Mouse (Mus musculus): ENCODE measurements around the gene Tecr. TPM values are rescaled to one million over a fixed set of nuclear protein-coding genes. Genes with fewer than 3 reads are reported as not detected.

The Tecr gene
- polyA plus RNA-seq, 1 experiment from 2014 or later, result 531 TPM

- H3K36me3 ChIP-seq (ENCODE audit: control insufficient read depth, insufficient read depth, low read length), result peaks cover 17% of the 10 kb centered on the region
- H3K9me3 ChIP-seq (replicated peaks; ENCODE audit: control insufficient read depth, low read length), result no peaks in the 10 kb centered on the region
- no peak overlapping the region for H3K9ac ChIP-seq (ENCODE audit: low read depth, low read length)
- 74% methylated on average over 4 of the region's 4 CpGs for WGBS (ENCODE audit: insufficient replicate concordance)
- no peak for ATAC-seq (replicated peaks; ENCODE audit: insufficient number of reproducible peaks, low FRiP score, low TSS enrichment)
- peaks cover 23% of the 10 kb centered on the region for H3K4me1 ChIP-seq (ENCODE audit: control insufficient read depth, insufficient read depth, low read length)
- no peak overlapping the region for H3K27ac ChIP-seq (ENCODE audit: low read depth, low read length)
- no peak overlapping the region for H3K4me2 ChIP-seq
- H3K27me3 ChIP-seq (ENCODE audit: control insufficient read depth, insufficient read depth, low read length), result no peaks in the 10 kb centered on the region
- H3K4me3 ChIP-seq (ENCODE audit: low read depth, low read length), result no peak overlapping the region
These were observed 38.6 kb downstream of the Tecr start for GRCm38 (mm10) chr8:83569165-83569564.

- H3K4me1 ChIP-seq (ENCODE audit: control insufficient read depth, insufficient read depth, low read length), result peaks cover 19% of the 10 kb centered on the region
- H3K4me2 ChIP-seq, result no peak overlapping the region; the same call in 1 of the 2 replicates
- peaks cover 17% of the 10 kb centered on the region for H3K36me3 ChIP-seq (ENCODE audit: control insufficient read depth, insufficient read depth, low read length)
- no peak for ATAC-seq (replicated peaks; ENCODE audit: insufficient number of reproducible peaks, low FRiP score, low TSS enrichment)
- H3K9ac ChIP-seq (ENCODE audit: low read depth, low read length), result no peak overlapping the region
- WGBS (ENCODE audit: insufficient replicate concordance), result 74% methylated on average over 5 of the region's 5 CpGs
- no peaks in the 10 kb centered on the region for H3K9me3 ChIP-seq (replicated peaks; ENCODE audit: control insufficient read depth, low read length)
- H3K27ac ChIP-seq (ENCODE audit: low read depth, low read length), result no peak overlapping the region
- no peak overlapping the region for H3K4me3 ChIP-seq (ENCODE audit: low read depth, low read length)
- no peaks in the 10 kb centered on the region for H3K27me3 ChIP-seq (ENCODE audit: control insufficient read depth, insufficient read depth, low read length)
These were observed 39.0 kb downstream of the Tecr start for GRCm38 (mm10) chr8:83568755-83569154.

GRCm38 (mm10) chr8:83568128-83568527, 39.6 kb downstream of the Tecr start:
- H3K9me3 ChIP-seq (replicated peaks; ENCODE audit: control insufficient read depth, low read length), result no peaks in the 10 kb centered on the region
- peaks cover 16% of the 10 kb centered on the region for H3K36me3 ChIP-seq (ENCODE audit: control insufficient read depth, insufficient read depth, low read length)
- H3K9ac ChIP-seq (ENCODE audit: low read depth, low read length), result no peak overlapping the region
- peaks cover 13% of the 10 kb centered on the region for H3K4me1 ChIP-seq (ENCODE audit: control insufficient read depth, insufficient read depth, low read length)
- no peaks in the 10 kb centered on the region for H3K27me3 ChIP-seq (ENCODE audit: control insufficient read depth, insufficient read depth, low read length)
- no peak for ATAC-seq (replicated peaks; ENCODE audit: insufficient number of reproducible peaks, low FRiP score, low TSS enrichment)
- H3K4me2 ChIP-seq, result no peak overlapping the region; the same call in 1 of the 2 replicates
- H3K4me3 ChIP-seq (ENCODE audit: low read depth, low read length), result no peak overlapping the region
- no peak overlapping the region for H3K27ac ChIP-seq (ENCODE audit: low read depth, low read length)
- WGBS (ENCODE audit: insufficient replicate concordance), result 72% methylated on average over 5 of the region's 5 CpGs

- H3K4me3 ChIP-seq (ENCODE audit: low read depth, low read length), result peak overlapping the region; percentile 82
- peaks cover 12% of the 10 kb centered on the region for H3K4me1 ChIP-seq (ENCODE audit: control insufficient read depth, insufficient read depth, low read length)
- no peaks in the 10 kb centered on the region for H3K9me3 ChIP-seq (replicated peaks; ENCODE audit: control insufficient read depth, low read length)
- no peak for ATAC-seq (replicated peaks; ENCODE audit: insufficient number of reproducible peaks, low FRiP score, low TSS enrichment)
- H3K27ac ChIP-seq (ENCODE audit: low read depth, low read length), result no peak overlapping the region
- no peaks in the 10 kb centered on the region for H3K27me3 ChIP-seq (ENCODE audit: control insufficient read depth, insufficient read depth, low read length)
- H3K36me3 ChIP-seq (ENCODE audit: control insufficient read depth, insufficient read depth, low read length), result peaks cover 15% of the 10 kb centered on the region
- H3K4me2 ChIP-seq, result peak overlapping the region; percentile 93
- peak overlapping the region; percentile 84 for H3K9ac ChIP-seq (ENCODE audit: low read depth, low read length)
- 52% methylated on average over 3 of the region's 3 CpGs for WGBS (ENCODE audit: insufficient replicate concordance)
These were observed 40.1 kb downstream of the Tecr start for GRCm38 (mm10) chr8:83567668-83568067.

- Histone ChIP-seq H3K27me3 (ENCODE audit: control insufficient read depth, insufficient read depth, low read length) (no peaks in the 10 kb centered on the region), H3K4me2 (peak within 1 kb of the TSS; percentile 93), H3K27ac (ENCODE audit: low read depth, low read length) (peak within 1 kb of the TSS; percentile 80), H3K4me3 (ENCODE audit: low read depth, low read length) (peak within 1 kb of the TSS; percentile 82), H3K4me1 (ENCODE audit: control insufficient read depth, insufficient read depth, low read length) (peaks cover 12% of the 10 kb centered on the region), H3K9ac (ENCODE audit: low read depth, low read length) (peak within 1 kb of the TSS; percentile 84), H3K36me3 (ENCODE audit: control insufficient read depth, insufficient read depth, low read length) (peaks cover 10% of the 10 kb centered on the region), H3K9me3 (replicated peaks; ENCODE audit: control insufficient read depth, low read length) (no peaks in the 10 kb centered on the region)
- under 1% methylated on average over 48 of the region's 48 CpGs for WGBS (ENCODE audit: insufficient replicate concordance)
- ATAC-seq (replicated peaks; ENCODE audit: insufficient number of reproducible peaks, low FRiP score, low TSS enrichment), result peak; percentile 78
These were observed 41.0 kb downstream of the Tecr start, which contains the start of gene Ndufb7 for GRCm38 (mm10) chr8:83566469-83567395. Gene Ndufb7 (plus strand): TSS chr8:83566671.

- Histone ChIP-seq H3K27me3 (ENCODE audit: control insufficient read depth, insufficient read depth, low read length) (no peaks in the 10 kb centered on the region), H3K4me1 (ENCODE audit: control insufficient read depth, insufficient read depth, low read length) (peaks cover 12% of the 10 kb centered on the region), H3K4me2 (peak overlapping the region; percentile 93), H3K4me3 (ENCODE audit: low read depth, low read length) (no peak overlapping the region), H3K27ac (ENCODE audit: low read depth, low read length) (no peak overlapping the region), H3K9me3 (replicated peaks; ENCODE audit: control insufficient read depth, low read length) (no peaks in the 10 kb centered on the region), H3K36me3 (ENCODE audit: control insufficient read depth, insufficient read depth, low read length) (0 out of 2 replicates have a peak, but pooled peaks cover 3% of the 10 kb centered on the region), H3K9ac (ENCODE audit: low read depth, low read length) (no peak overlapping the region)
- ATAC-seq (replicated peaks; ENCODE audit: insufficient number of reproducible peaks, low FRiP score, low TSS enrichment), result 0 out of 2 replicates have a peak, but pooled peaks have one; percentile 6
- 69% methylated on average over 9 of the region's 9 CpGs for WGBS (ENCODE audit: insufficient replicate concordance)
These were observed 41.9 kb downstream of the Tecr start for GRCm38 (mm10) chr8:83565731-83566375.

- ATAC-seq (replicated peaks; ENCODE audit: insufficient number of reproducible peaks, low FRiP score, low TSS enrichment), result no peak
- no peaks in the 10 kb centered on the region for H3K36me3 ChIP-seq (ENCODE audit: control insufficient read depth, insufficient read depth, low read length)
- H3K4me2 ChIP-seq, result no peak overlapping the region
- no peaks in the 10 kb centered on the region for H3K9me3 ChIP-seq (replicated peaks; ENCODE audit: control insufficient read depth, low read length)
- H3K9ac ChIP-seq (ENCODE audit: low read depth, low read length), result no peak overlapping the region
- WGBS (ENCODE audit: insufficient replicate concordance), result 72% methylated on average over 4 of the region's 4 CpGs
- no peaks in the 10 kb centered on the region for H3K27me3 ChIP-seq (ENCODE audit: control insufficient read depth, insufficient read depth, low read length)
- peaks cover 8% of the 10 kb centered on the region for H3K4me1 ChIP-seq (ENCODE audit: control insufficient read depth, insufficient read depth, low read length)
- no peak overlapping the region for H3K4me3 ChIP-seq (ENCODE audit: low read depth, low read length)
- no peak overlapping the region for H3K27ac ChIP-seq (ENCODE audit: low read depth, low read length)
These were observed 44.5 kb downstream of the Tecr start for GRCm38 (mm10) chr8:83563246-83563645.

- H3K4me1 ChIP-seq (ENCODE audit: control insufficient read depth, insufficient read depth, low read length), result peaks cover 3% of the 10 kb centered on the region; the same call in 1 of the 2 replicates
These were observed 45.1 kb downstream of the Tecr start for GRCm38 (mm10) chr8:83562669-83563068.

More at GRCm38 (mm10) chr8:83562669-83563068, 45.1 kb downstream of the Tecr start:
- Histone ChIP-seq H3K36me3 (ENCODE audit: control insufficient read depth, insufficient read depth, low read length) (no peaks in the 10 kb centered on the region), H3K4me2 (no peak overlapping the region), H3K27ac (ENCODE audit: low read depth, low read length) (no peak overlapping the region), H3K9me3 (replicated peaks; ENCODE audit: control insufficient read depth, low read length) (no peaks in the 10 kb centered on the region), H3K4me3 (ENCODE audit: low read depth, low read length) (no peak overlapping the region), H3K9ac (ENCODE audit: low read depth, low read length) (no peak overlapping the region), H3K27me3 (ENCODE audit: control insufficient read depth, insufficient read depth, low read length) (no peaks in the 10 kb centered on the region)
- ATAC-seq (replicated peaks; ENCODE audit: insufficient number of reproducible peaks, low FRiP score, low TSS enrichment), result no peak
- WGBS (ENCODE audit: insufficient replicate concordance), result 50% methylated on average over 3 of the region's 3 CpGs

Data from heart, embryonic 11.5 days (tissue).